Mouse (Mus musculus) adrenal gland, postnatal 36 days (tissue): Measurements from ENCODE around the gene Sh3bp4. TPM values are rescaled to one million over a fixed set of nuclear protein-coding genes. Genes with fewer than 3 reads are reported as not detected.

Experiments
- DNase-seq, 2 experiments: peaks; one replicate each; pipeline ENCODE4 v3.0.0; 2021; ENCODE audit warnings: mixed read lengths in 1 of 2
- total RNA-seq, 2 experiments: library from RNA; stranded (reverse); gene quantifications; 2 replicates each; pipeline ENCODE4 v1.2.3; 2021

Gene Sh3bp4
- total RNA-seq, 2 experiments from 2014 or later = 14.1 to 17.8 TPM

DNA sequence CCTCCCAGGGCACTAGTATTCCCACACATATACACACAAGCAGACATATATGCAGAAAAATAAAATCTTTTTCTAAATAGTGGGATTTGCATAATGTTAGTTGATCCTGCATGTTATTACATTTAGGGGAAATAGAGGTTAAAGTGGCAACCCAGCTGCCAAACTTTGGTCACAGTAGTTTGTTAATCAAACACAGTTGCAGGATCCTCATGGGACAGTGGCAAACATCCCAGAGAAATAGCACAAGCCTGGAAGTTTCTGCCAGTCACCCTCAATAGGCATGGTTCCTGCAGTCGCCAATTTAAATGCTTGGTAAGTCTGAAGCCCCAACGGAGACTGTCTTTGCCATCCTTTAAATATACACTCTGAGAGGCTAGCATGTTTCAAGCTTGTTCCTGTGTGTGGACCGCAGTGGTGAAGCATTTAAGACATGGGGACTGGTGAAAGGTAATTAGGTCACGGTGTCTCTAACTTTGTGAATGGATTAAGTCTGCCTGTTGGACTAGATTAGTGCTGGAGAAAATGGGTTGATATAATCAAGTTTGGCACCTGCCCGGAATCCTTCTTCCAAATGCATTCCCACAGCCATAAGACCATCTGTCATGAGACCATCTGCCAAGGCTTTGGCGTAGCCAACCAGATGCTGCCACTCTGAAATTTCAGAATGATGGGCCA is 114.0 kb downstream of the Sh3bp4 start:
- DNase-seq = peak in 1 of 2 experiments; percentile 16

DNA sequence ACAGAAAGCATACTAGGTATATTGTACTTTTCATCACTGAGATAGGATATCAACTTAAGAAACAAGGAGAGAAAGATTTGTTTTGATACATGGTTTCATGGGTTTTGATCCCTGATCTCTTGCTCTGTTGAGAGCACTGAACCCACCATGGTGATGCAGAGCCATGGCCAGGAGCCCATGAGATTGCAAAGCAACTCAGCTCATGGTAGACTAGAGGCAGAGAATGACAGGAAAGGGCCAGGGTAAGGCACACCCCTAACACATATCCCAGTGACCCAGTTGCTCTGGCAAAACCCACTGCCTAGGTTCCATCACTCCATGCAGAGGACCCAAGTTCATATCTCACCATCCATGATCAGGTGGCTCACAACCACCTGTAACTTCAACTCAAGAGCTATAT is 114.6 kb downstream of the Sh3bp4 start:
- DNase-seq = no peak

- no peak for DNase-seq
Observed at GRCm38 (mm10) chr1:89187441-89187840, 117.2 kb downstream of the Sh3bp4 start.

- DNase-seq = peak in 1 of 2 experiments; percentile 18
Observed at GRCm38 (mm10) chr1:89188091-89188490, 117.9 kb downstream of the Sh3bp4 start.

- no peak for DNase-seq
Observed at GRCm38 (mm10) chr1:89189204-89189603, 119.0 kb downstream of the Sh3bp4 start.

DNA sequence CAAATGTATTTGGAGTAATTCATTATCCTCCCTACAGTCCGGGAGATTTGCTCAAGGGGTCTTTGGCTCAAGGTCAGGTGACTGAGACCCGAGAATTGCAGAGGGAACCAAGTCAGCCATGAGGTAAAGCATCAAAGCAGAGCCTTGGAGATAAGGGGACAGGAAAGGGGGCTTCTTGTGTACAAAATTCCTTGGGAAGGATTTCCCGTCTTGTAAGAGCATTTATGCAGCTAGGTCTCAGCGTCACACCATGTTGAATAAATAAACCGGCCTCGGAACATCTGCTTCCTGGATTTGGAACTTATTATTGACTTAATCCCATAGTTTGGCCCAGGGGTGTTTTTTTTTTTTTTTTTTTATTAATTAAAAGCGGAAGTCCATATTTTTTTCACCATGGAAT is 120.4 kb downstream of the Sh3bp4 start:
- no peak for DNase-seq

- DNase-seq = peak; percentile 83 to 88
Observed at GRCm38 (mm10) chr1:89191127-89191740, 121.0 kb downstream of the Sh3bp4 start.

DNA sequence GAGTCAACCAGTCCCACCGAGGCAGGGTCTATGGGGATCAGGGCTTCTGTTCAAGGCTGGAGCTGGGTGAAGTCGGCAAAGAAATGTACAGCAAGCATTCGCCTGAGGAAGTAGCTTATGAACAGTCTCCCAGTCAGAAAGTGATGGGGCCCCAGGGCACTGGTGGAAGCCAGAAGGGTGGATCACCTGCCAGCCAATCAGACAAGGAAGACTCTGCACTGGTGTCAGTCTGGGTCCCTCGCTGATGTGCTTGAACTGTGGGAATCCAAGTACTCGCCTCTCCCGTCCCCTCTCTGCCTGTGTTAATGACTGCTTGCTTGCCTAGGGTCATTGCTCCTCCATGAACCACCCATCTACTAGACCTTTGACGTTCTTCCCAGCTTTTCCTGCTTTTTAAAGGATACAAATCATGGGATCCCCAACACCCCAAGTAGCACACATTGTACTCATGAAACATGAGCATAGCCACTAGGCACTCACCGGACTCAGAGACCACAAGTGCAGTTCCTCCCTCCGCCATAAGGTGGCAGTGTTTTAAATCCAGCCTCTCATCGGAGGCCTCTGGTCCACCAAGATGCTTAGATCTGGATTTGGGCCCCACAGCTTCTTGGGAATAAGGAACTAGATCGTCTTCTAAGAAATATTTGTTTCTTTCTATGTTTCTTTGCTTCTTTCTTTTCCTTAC is 122.5 kb downstream of the Sh3bp4 start:
- DNase-seq = peak; percentile 38 to 47

- no peak for DNase-seq
Observed at GRCm38 (mm10) chr1:89193576-89193975, 123.4 kb downstream of the Sh3bp4 start.

- DNase-seq = peak; percentile 84 to 91
Observed at GRCm38 (mm10) chr1:89195827-89196712, 125.9 kb downstream of the Sh3bp4 start.
